Mouse (Mus musculus): ENCODE measurements around the gene Olfr870. TPM values are rescaled to one million over a fixed set of nuclear protein-coding genes. Genes with fewer than 3 reads are reported as not detected.
"Not testable (repeated sequence)": the region's sequence is repeated elsewhere in the genome, so short reads cannot be mapped to it uniquely, and the experiment has no call there.

Olfr870 gene
- polyA plus RNA-seq (2012; ENCODE audit: insufficient read depth, low replicate concordance): not detected in 2 replicates

GRCm38 (mm10) chr9:20173957-20174356, at the start of gene Olfr870:
Olfr870 (minus strand) TSS chr9:20174057.
- Histone ChIP-seq H3K9me3 (no peaks in the 10 kb centered on the region), H3K27me3 (replicated peaks) (no peaks in the 10 kb centered on the region), H3K4me3 (replicated peaks) (no peak within 1 kb of the TSS), H3K36me3 (replicated peaks; ENCODE audit: low read length) (no peaks in the 10 kb centered on the region), H3K4me1 (no peaks in the 10 kb centered on the region)
- TF ChIP-seq FLI1 (IDR thresholded peaks at IDR 0.05; ENCODE audit: low read length): no peak
- no peak for TF ChIP-seq GATA1 (IDR thresholded peaks at IDR 0.05; ENCODE audit: borderline replicate concordance, low read length)

GRCm38 (mm10) chr9:20211907-20212306, 38.0 kb upstream of the Olfr870 start, which contains the start of gene Olfr871:
Olfr871 (plus strand) TSS chr9:20212207.
- no peak within 1 kb of the TSS for H3K4me3 ChIP-seq (replicated peaks)
- H3K27me3 ChIP-seq (replicated peaks): no peaks in the 10 kb centered on the region
- no peaks in the 10 kb centered on the region for H3K36me3 ChIP-seq (replicated peaks; ENCODE audit: low read length)
- TF ChIP-seq FLI1 (IDR thresholded peaks at IDR 0.05; ENCODE audit: low read length): no peak
- no peak for TF ChIP-seq GATA1 (IDR thresholded peaks at IDR 0.05; ENCODE audit: borderline replicate concordance, low read length)
- H3K9me3 ChIP-seq: 0 out of 2 replicates have a peak, but pooled peaks cover 2% of the 10 kb centered on the region
- no peaks in the 10 kb centered on the region for H3K4me1 ChIP-seq

GRCm38 (mm10) chr9:20211477-20211876, 37.6 kb upstream of the Olfr870 start:
- Histone ChIP-seq H3K4me3 (replicated peaks) (no peak overlapping the region), H3K36me3 (replicated peaks; ENCODE audit: low read length) (no peaks in the 10 kb centered on the region), H3K9me3 (no peaks in the 10 kb centered on the region), H3K4me1 (no peaks in the 10 kb centered on the region), H3K27me3 (replicated peaks) (no peaks in the 10 kb centered on the region)
- no peak for TF ChIP-seq FLI1 (IDR thresholded peaks at IDR 0.05; ENCODE audit: low read length)
- TF ChIP-seq GATA1 (IDR thresholded peaks at IDR 0.05; ENCODE audit: borderline replicate concordance, low read length): no peak

- H3K4me1 ChIP-seq: no peaks in the 10 kb centered on the region
- H3K36me3 ChIP-seq (replicated peaks; ENCODE audit: low read length): no peaks in the 10 kb centered on the region
- H3K9me3 ChIP-seq: no peaks in the 10 kb centered on the region
- TF ChIP-seq FLI1 (IDR thresholded peaks at IDR 0.05; ENCODE audit: low read length) (no peak), GATA1 (IDR thresholded peaks at IDR 0.05; ENCODE audit: borderline replicate concordance, low read length) (no peak)
- H3K27me3 ChIP-seq (replicated peaks): no peaks in the 10 kb centered on the region
- no peak overlapping the region for H3K4me3 ChIP-seq (replicated peaks)
These were observed 37.0 kb upstream of the Olfr870 start for GRCm38 (mm10) chr9:20210812-20211211.

- not testable (repeated sequence) for H3K4me1 ChIP-seq; H3K27me3 ChIP-seq (replicated peaks); H3K4me3 ChIP-seq (replicated peaks); H3K36me3 ChIP-seq (replicated peaks; ENCODE audit: low read length)
- peaks cover 12% of the 10 kb centered on the region for H3K9me3 ChIP-seq
These were observed 29.6 kb upstream of the Olfr870 start for GRCm38 (mm10) chr9:20203413-20203984.

GRCm38 (mm10) chr9:20202131-20202530, 28.3 kb upstream of the Olfr870 start:
- H3K9me3 ChIP-seq: peaks cover 12% of the 10 kb centered on the region
- no peak overlapping the region for H3K4me3 ChIP-seq (replicated peaks)
- H3K27me3 ChIP-seq (replicated peaks): no peaks in the 10 kb centered on the region
- H3K4me1 ChIP-seq: no peaks in the 10 kb centered on the region
- TF ChIP-seq GATA1 (IDR thresholded peaks at IDR 0.05; ENCODE audit: borderline replicate concordance, low read length) (no peak), FLI1 (IDR thresholded peaks at IDR 0.05; ENCODE audit: low read length) (no peak)
- H3K36me3 ChIP-seq (replicated peaks; ENCODE audit: low read length): no peaks in the 10 kb centered on the region

- no peaks in the 10 kb centered on the region for H3K4me1 ChIP-seq
- H3K27me3 ChIP-seq (replicated peaks): no peaks in the 10 kb centered on the region
- no peak overlapping the region for H3K4me3 ChIP-seq (replicated peaks)
- TF ChIP-seq FLI1 (IDR thresholded peaks at IDR 0.05; ENCODE audit: low read length) (no peak), GATA1 (IDR thresholded peaks at IDR 0.05; ENCODE audit: borderline replicate concordance, low read length) (no peak)
- no peaks in the 10 kb centered on the region for H3K36me3 ChIP-seq (replicated peaks; ENCODE audit: low read length)
- H3K9me3 ChIP-seq: 0 out of 2 replicates have a peak, but pooled peaks cover 3% of the 10 kb centered on the region
These were observed 5.6 kb upstream of the Olfr870 start for GRCm38 (mm10) chr9:20179463-20179862.

- Histone ChIP-seq H3K9me3 (no peaks in the 10 kb centered on the region; the same call in 1 of the 2 replicates), H3K36me3 (replicated peaks; ENCODE audit: low read length) (no peaks in the 10 kb centered on the region), H3K4me1 (no peaks in the 10 kb centered on the region), H3K4me3 (replicated peaks) (no peak overlapping the region), H3K27me3 (replicated peaks) (no peaks in the 10 kb centered on the region)
- TF ChIP-seq GATA1 (IDR thresholded peaks at IDR 0.05; ENCODE audit: borderline replicate concordance, low read length) (no peak), FLI1 (IDR thresholded peaks at IDR 0.05; ENCODE audit: low read length) (no peak)
These were observed 24.2 kb downstream of the Olfr870 start for GRCm38 (mm10) chr9:20149706-20150105.

- no peaks in the 10 kb centered on the region for H3K36me3 ChIP-seq (replicated peaks; ENCODE audit: low read length)
- H3K9me3 ChIP-seq: no peaks in the 10 kb centered on the region
- no peaks in the 10 kb centered on the region for H3K4me1 ChIP-seq
- TF ChIP-seq GATA1 (IDR thresholded peaks at IDR 0.05; ENCODE audit: borderline replicate concordance, low read length) (no peak), FLI1 (IDR thresholded peaks at IDR 0.05; ENCODE audit: low read length) (no peak)
- no peak within 1 kb of the TSS for H3K4me3 ChIP-seq (replicated peaks)
- no peaks in the 10 kb centered on the region for H3K27me3 ChIP-seq (replicated peaks)
These were observed 45.1 kb downstream of the Olfr870 start, which contains the start of gene Olfr869 for GRCm38 (mm10) chr9:20128709-20129108. Olfr869 (plus strand) TSS chr9:20129009.

Other genes with a start within 250 kb of the Olfr870 start
- gene Olfr866, start 146.0 kb downstream of the Olfr870 start, polyA plus RNA-seq (2012; ENCODE audit: insufficient read depth, low replicate concordance): not detected in 2 replicates
- gene Olfr867, start 116.5 kb downstream of the Olfr870 start, polyA plus RNA-seq (2012; ENCODE audit: insufficient read depth, low replicate concordance): not detected in 2 replicates
- gene Olfr868, start 75.4 kb downstream of the Olfr870 start, polyA plus RNA-seq (2012; ENCODE audit: insufficient read depth, low replicate concordance): not detected in 2 replicates
- gene Olfr869, start 45.0 kb downstream of the Olfr870 start, polyA plus RNA-seq (2012; ENCODE audit: insufficient read depth, low replicate concordance): not detected in 2 replicates
- not detected in 2 replicates for gene Olfr871, start 38.1 kb upstream of the Olfr870 start, polyA plus RNA-seq (2012; ENCODE audit: insufficient read depth, low replicate concordance)
- not detected in 2 replicates for gene Olfr872, start 63.1 kb upstream of the Olfr870 start, polyA plus RNA-seq (2012; ENCODE audit: insufficient read depth, low replicate concordance)
- not detected in 2 replicates for gene Olfr39, start 108.3 kb upstream of the Olfr870 start, polyA plus RNA-seq (2012; ENCODE audit: insufficient read depth, low replicate concordance)
- 0.34 TPM in 1 of 2 replicates, not detected in the other for gene Olfr873, start 124.5 kb upstream of the Olfr870 start, polyA plus RNA-seq (2012; ENCODE audit: insufficient read depth, low replicate concordance)
- not detected in 2 replicates for gene Olfr18, start 162.0 kb upstream of the Olfr870 start, polyA plus RNA-seq (2012; ENCODE audit: insufficient read depth, low replicate concordance)
- gene Zfp560, start 211.1 kb upstream of the Olfr870 start, polyA plus RNA-seq (2012; ENCODE audit: insufficient read depth, low replicate concordance): 1.4 TPM in 1 of 2 replicates, not detected in the other

Data from megakaryocyte, embryonic 14.5 days (primary cell).